Mouse (Mus musculus): ENCODE data around the gene Smco2.
A peak's percentile ranks its signal among the peaks of the same experiment; 100 is the strongest.
"Not testable (repeated sequence)": the region's sequence is repeated elsewhere in the genome, so short reads cannot be mapped to it uniquely, and the experiment has no call there.

Gene Smco2

DNA sequence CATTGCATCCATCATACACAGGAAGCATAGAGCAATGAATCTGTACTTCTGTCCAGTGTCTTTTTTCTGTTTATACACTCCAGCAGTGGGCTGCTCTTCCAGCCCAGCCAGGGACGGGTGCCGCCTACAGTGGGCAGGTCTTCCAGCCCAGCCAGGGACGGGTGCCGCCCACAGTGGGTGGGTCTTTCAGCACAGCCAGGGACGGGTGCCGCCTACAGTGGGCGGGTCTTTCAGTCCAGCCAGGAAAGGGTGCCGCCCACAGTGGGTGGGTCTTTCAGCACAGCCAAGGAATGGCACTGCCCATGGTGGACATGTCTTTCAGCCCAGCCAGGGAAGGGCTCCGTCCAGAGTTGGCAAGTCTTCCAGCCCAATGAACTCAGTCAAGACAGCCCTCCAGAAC is 5.3 kb downstream of the Smco2 start:
- DNase-seq (ENCODE audit: extremely low read depth, insufficient read length, low spot score): peak; percentile 81

- DNase-seq (ENCODE audit: extremely low read depth, insufficient read length, low spot score): no peak
Measured at GRCm38 (mm10) chr6:146857386-146857785, 7.5 kb downstream of the Smco2 start.

GRCm38 (mm10) chr6:146863154-146863553 is 13.2 kb downstream of the Smco2 start:
- DNase-seq (ENCODE audit: extremely low read depth, insufficient read length, low spot score): peak; percentile 61

- not testable (repeated sequence) for DNase-seq (ENCODE audit: extremely low read depth, insufficient read length, low spot score)
Measured at GRCm38 (mm10) chr6:146864370-146864769, 14.5 kb downstream of the Smco2 start.

GRCm38 (mm10) chr6:146865701-146866100 is 15.8 kb downstream of the Smco2 start:
- no peak for DNase-seq (ENCODE audit: extremely low read depth, insufficient read length, low spot score)

DNA sequence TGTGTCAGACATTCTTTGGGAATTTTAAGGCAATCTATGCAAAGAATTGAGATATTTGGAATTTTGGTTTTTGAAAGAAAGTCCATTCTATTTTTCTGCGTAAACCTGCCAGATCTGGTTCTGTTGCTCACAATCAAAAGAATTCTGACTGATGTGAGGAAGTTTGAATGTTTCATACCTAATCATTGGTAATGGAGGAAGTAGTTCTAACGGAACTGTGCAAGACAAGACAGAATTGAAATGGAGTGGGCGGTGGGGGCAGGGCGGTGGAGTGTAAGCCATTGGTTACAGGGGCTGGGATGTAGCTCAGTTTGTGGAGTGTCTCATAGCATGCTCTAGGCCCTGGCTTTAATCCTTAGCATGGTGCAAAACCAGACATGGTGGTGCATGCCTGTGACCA is 22.1 kb downstream of the Smco2 start:
- no peak for DNase-seq (ENCODE audit: extremely low read depth, insufficient read length, low spot score)

DNA sequence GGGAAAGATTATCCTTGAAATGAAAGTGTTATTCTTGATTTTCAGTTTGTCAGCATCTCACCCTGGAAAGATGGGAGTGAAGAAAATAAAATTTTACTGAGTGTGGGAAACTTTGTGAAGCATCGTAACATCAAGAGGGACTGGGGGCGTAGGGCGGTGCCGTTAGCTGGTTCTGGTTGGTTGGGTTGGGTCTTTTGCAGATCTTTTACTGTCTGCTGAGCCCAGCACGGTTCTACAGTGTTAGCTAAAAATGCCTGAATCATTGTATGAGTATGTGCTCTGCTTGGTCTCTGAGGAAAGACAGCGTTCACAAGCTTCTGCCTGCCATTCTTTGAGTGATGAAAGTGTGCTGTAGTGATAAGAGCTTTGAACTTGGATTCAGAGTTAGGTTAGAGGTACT is 24.5 kb downstream of the Smco2 start:
- no peak for DNase-seq (ENCODE audit: extremely low read depth, insufficient read length, low spot score)

DNA sequence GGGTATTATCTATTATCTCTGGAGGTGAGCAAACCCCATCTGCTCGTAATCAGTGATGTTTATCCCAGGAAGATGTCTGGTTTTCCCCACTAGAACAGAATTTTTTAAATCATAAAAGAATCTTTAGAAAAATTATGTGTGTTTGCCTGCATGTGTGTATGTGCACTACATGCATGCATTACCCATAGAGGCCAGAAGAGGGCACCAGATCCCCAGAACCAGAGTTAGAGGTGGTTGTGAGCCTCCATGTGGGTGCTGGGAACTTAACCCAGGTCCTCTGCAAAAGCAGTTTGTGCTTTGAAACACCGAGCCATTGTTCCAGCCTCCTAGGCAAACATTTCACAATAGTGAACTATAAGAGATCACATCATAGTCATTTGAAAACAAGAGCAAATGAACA is 26.9 kb downstream of the Smco2 start:
- DNase-seq (ENCODE audit: extremely low read depth, insufficient read length, low spot score): no peak

DNA sequence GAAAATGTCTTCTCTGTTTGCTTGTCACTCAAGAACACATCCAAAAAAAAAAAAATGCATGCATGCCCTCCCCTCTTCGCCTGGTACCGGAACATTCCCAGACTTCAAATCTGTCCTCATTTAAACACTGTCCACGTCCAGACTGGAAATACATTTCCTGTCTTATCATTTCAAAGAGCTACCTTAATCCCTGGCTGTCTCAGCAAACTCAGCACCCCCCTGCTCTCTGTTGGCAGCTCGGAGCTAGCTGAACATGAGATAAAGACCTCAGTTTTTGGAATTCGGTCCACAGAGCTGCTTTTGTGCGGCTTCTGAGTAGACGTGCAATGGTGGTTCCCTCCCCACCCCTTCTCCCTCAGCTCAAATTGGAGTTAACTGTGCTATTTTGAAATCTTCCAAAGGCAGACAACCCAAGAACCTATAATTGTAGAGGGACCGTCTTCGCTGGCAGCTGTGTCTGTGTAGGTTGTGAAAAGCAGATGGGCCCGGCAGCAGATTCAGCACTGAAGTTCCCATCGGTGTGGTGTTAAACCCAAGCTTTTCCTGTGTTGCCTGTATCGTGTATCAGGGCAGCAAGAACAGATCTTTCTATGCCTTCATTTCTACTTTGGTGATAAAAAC is 27.6 kb downstream of the Smco2 start:
- DNase-seq (ENCODE audit: extremely low read depth, insufficient read length, low spot score): no peak

- no peak for DNase-seq (ENCODE audit: extremely low read depth, insufficient read length, low spot score)
Measured at GRCm38 (mm10) chr6:146878926-146879325, 29.0 kb downstream of the Smco2 start.

- DNase-seq (ENCODE audit: extremely low read depth, insufficient read length, low spot score): no peak
Measured at GRCm38 (mm10) chr6:146879856-146880255, 30.0 kb downstream of the Smco2 start.

DNA sequence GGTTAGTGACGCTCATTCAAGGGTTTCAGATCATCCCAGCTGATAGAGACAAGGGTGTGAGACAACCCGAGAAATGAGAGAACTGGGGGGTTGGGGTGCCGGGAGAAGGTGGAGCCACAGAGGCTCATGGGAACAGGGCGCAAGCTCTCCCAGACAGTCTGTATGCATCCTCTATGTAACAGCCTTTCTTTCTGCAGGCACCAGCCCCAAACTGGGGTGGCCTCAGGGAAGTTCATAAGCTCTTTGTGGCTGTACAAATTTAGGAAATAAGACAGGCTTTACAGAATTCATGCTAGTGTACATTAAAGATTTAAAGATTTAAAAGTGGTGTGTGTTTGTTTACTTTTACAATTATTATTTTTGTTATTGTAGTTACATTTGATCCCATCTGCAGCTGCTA is 30.4 kb downstream of the Smco2 start:
- DNase-seq (ENCODE audit: extremely low read depth, insufficient read length, low spot score): no peak

- no peak for DNase-seq (ENCODE audit: extremely low read depth, insufficient read length, low spot score)
Measured at GRCm38 (mm10) chr6:146881896-146882770, 32.2 kb downstream of the Smco2 start.

DNA sequence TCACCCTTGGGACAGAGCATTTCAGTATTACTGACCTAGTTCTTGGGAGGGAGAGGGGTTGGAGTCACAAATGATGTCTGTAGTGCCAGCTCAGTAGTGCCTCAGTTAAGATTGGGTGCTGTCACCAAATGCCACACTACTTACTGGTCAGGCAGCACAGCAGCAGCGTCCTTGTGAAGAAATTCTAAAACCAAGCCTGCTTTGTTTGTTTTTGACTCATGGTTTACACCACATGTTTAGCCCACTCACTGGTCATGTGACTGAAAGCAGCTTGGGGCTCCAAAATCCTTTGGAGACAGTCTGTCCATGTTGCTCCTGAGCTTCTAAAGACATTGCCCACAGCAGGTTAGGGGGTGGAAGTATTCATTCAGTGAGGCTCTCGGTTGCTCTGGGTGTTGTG is 33.5 kb downstream of the Smco2 start:
- DNase-seq (ENCODE audit: extremely low read depth, insufficient read length, low spot score): no peak

- DNase-seq (ENCODE audit: extremely low read depth, insufficient read length, low spot score): no peak
Measured at GRCm38 (mm10) chr6:146884171-146884570, 34.3 kb downstream of the Smco2 start.

- peak; percentile 81 for DNase-seq (ENCODE audit: extremely low read depth, insufficient read length, low spot score)
Measured at GRCm38 (mm10) chr6:146884851-146885250, 34.9 kb downstream of the Smco2 start.

- DNase-seq (ENCODE audit: extremely low read depth, insufficient read length, low spot score): peak; percentile 97
Measured at GRCm38 (mm10) chr6:146887958-146888659, 38.2 kb downstream of the Smco2 start, which contains the start of gene Ppfibp1. TSS of gene Ppfibp1 (plus strand) at chr6:146888487.

DNA sequence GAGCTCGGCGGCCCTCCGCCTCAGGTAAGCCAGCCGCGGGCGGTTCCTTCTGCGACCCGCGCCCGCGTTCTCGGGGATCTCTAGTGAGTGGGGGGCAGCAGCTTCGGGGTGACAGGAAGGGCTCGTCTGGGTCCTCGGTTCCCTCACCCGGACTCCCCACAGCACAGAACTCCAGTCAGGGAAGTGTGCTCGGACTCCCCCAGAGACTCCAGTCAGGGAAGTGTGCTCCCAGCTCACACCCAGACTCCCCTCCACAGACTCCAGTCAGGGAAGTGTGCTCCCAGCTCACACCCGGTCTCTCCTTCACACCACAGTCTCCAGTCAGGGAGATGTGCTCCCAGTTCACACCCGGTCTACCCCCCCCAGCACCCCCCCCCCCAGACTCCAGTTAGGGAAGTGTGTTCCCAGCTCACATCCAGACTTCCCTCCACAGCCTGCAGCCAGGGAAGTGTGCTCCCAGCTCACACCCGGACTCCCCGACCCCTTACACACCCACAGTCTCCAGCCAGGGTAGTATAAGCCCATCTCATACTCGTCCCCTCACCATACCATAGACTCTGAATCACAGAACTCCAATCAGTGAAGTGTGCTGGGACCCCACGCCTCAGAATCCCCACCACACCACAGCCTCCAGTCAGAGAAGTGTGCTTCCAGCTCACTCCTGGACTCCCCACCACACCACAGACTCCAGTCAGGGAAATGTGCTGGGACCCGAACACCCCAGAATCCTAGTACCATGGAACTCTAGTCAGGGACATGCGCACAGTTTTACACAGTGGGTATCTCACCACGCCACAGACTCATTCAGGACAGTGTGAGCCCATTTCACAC is 39.0 kb downstream of the Smco2 start:
- no peak for DNase-seq (ENCODE audit: extremely low read depth, insufficient read length, low spot score)

DNA sequence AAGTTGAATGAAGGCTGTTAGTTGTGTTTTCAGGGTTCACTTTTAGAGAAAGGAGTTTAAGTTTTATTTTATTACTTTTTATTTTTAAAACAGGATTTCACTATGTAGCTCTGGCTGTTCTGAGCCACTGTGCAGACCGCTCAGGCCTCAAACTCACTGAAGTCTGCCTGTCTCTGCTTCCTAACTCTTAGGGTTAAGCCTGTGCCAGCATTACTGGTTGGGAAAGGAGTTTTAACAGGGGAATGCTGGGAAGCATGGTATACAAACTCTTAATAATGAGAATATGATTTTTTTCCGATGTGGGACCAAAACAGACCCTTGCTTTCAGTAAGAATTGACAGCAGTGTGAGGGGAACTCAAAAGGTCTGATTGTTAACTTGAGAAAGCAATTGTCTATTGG is 40.3 kb downstream of the Smco2 start:
- DNase-seq (ENCODE audit: extremely low read depth, insufficient read length, low spot score): no peak

DNA sequence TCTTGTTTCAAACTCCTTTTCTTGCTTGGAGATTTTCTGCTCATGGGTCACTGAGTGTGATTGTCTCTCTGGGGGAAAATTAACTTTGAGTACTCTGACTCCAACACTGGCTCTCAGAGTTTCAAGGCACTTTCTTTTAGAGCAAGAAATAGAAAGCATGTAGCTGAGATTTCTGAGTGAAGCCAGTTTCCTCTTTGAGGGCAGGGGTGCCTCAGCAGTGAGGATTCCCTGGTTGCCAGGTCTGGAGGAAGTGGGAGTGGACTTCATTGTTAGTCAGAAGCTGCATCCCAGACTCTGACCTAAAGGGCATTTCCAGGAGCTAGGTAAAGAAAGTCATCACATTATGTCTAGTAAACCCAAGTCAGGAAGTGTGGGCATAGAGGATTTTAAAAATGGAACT is 40.7 kb downstream of the Smco2 start:
- DNase-seq (ENCODE audit: extremely low read depth, insufficient read length, low spot score): no peak

- DNase-seq (ENCODE audit: extremely low read depth, insufficient read length, low spot score): no peak
Measured at GRCm38 (mm10) chr6:146893890-146894289, 44.0 kb downstream of the Smco2 start.

Measured in 3134 (cell line).